Mouse (Mus musculus) ES-E14 (cell line): ENCODE data around the gene Dbnl. TPM values are rescaled to one million over a fixed set of nuclear protein-coding genes. Genes with fewer than 3 reads are reported as not detected.

Experiments used
- DNase-seq: peaks from one replicate; pipeline ENCODE4 v3.0.0-alpha.2; 2013; ENCODE audit warnings: low read depth, low spot score
- H3K27ac ChIP-seq: 2 replicates; pipeline ENCODE4 v1.5.1; 2012; ENCODE audit warnings: low read depth, mild to moderate bottlenecking, low read length, moderate library complexity, mixed read lengths; ENCODE audit not compliant: poor library complexity, insufficient read depth, severe bottlenecking
- H3K36me3 ChIP-seq: 2 replicates; pipeline ENCODE4 v1.6.1; 2012; ENCODE audit warnings: mild to moderate bottlenecking, low read length, moderate library complexity, mixed read lengths; ENCODE audit not compliant: control insufficient read depth, poor library complexity, insufficient read depth, severe bottlenecking
- H3K4me1 ChIP-seq, 2 experiments: fragments of 150-350 bp in 1 of 2; sonication (generic) in 1 of 2; 2 replicates each; pipeline ENCODE4 v1.6.1; 2012; ENCODE audit warnings: low read length in 2 of 2, mild to moderate bottlenecking in 1 of 2, mixed read lengths in 1 of 2; ENCODE audit not compliant: control insufficient read depth in 2 of 2, insufficient read depth in 2 of 2, poor library complexity in 1 of 2
- H3K4me3 ChIP-seq, 2 experiments: fragments of 150-350 bp in 1 of 2; sonication (generic) in 1 of 2; 2 replicates each; pipeline ENCODE4 v1.5.1; 2012; ENCODE audit warnings: low read length in 2 of 2, low read depth in 1 of 2, mild to moderate bottlenecking in 1 of 2, mixed read lengths in 1 of 2; ENCODE audit not compliant: insufficient read depth in 1 of 2, poor library complexity in 1 of 2, severe bottlenecking in 1 of 2
- H3K9ac ChIP-seq: 2 replicates; pipeline ENCODE4 v1.6.1; 2012; ENCODE audit warnings: low read depth, mild to moderate bottlenecking, low read length, mixed read lengths; ENCODE audit not compliant: poor library complexity, insufficient read depth, severe bottlenecking
- H3K9me3 ChIP-seq: fragments of 150-350 bp; sonication (generic); 2 replicates; pipeline ENCODE4 v1.6.1; 2012; ENCODE audit warnings: low read depth, mild to moderate bottlenecking, low read length; ENCODE audit not compliant: control insufficient read depth, insufficient read depth
- CHD2 ChIP-seq: IDR thresholded peaks from 2 replicates; pipeline ENCODE4 v1.6.1; 2014; ENCODE audit warnings: mild to moderate bottlenecking, low read depth, low read length, inconsistent platforms
- HCFC1 ChIP-seq: IDR thresholded peaks from 2 replicates; pipeline ENCODE4 v1.6.1; 2012; ENCODE audit warnings: low read length, inconsistent platforms, borderline replicate concordance; ENCODE audit not compliant: insufficient read depth
- MAFK ChIP-seq: IDR thresholded peaks from 2 replicates; pipeline ENCODE4 v1.6.1; 2014; ENCODE audit warnings: mild to moderate bottlenecking, low read depth, low read length, inconsistent platforms; ENCODE audit not compliant: insufficient read depth
- ZC3H11A ChIP-seq: IDR thresholded peaks from 2 replicates; pipeline ENCODE4 v1.6.1; 2012; ENCODE audit warnings: low read depth, mild to moderate bottlenecking, inconsistent platforms, low read length, borderline replicate concordance
- ZNF384 ChIP-seq: IDR thresholded peaks from 2 replicates; pipeline ENCODE4 v1.6.1; 2012; ENCODE audit warnings: low read depth, low read length, inconsistent platforms
- in situ Hi-C, 2 experiments: fragments of 600-800 bp; cut with MboI; formaldehyde crosslinking; loops; one replicate each; pipeline ENCODE4 v1.15.1; 2025; ENCODE audit warnings: low sequenced_read_pairs in 2 of 2, inconsistent platforms in 1 of 2; ENCODE audit not compliant: unreplicated experiment in 2 of 2
- total RNA-seq: library from RNA; depleted of rRNA; stranded (reverse); fragments of 300-350 nt; gene quantifications from 2 replicates; pipeline ENCODE4 v1.2.3, GENCODE M21; 2012

The Dbnl gene
- total RNA-seq, 1 experiment = 48.7 TPM

DNA sequence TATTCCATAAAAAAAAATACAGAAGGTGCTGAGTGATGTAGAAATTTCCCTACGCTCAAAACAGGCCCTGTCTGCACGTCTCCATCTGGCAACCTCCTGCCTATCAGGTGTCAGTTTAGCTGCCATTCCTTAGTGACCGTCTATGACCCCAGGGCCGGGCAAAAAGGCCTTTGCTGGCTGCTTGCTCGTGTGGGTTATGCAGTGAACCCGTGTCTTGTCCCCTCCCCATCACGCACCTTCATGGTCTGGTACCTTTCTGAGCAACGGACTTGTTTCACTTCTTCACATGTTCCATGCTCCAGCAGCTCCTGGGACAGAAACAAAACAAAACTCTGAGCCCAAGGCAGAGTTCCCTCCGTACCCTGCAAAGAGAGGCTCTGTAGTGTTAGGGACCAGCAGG, 46.2 kb downstream of the Dbnl start:
- peaks cover 0 to 10% of the 10 kb centered on the region in 2 experiments; a peak in 1 of 4 replicates for H3K4me1 ChIP-seq
- no peak overlapping the region for H3K4me3 ChIP-seq
- no peak for DNase-seq
- no peaks in the 10 kb centered on the region for H3K9me3 ChIP-seq
- in situ Hi-C loops = no loop called here
- peaks cover 30% of the 10 kb centered on the region for H3K36me3 ChIP-seq
- TF ChIP-seq CHD2 (no peak), ZNF384 (no peak), ZC3H11A (no peak), HCFC1 (no peak), MAFK (no peak)
- H3K27ac ChIP-seq = no peak overlapping the region
- H3K9ac ChIP-seq = no peak overlapping the region

DNA sequence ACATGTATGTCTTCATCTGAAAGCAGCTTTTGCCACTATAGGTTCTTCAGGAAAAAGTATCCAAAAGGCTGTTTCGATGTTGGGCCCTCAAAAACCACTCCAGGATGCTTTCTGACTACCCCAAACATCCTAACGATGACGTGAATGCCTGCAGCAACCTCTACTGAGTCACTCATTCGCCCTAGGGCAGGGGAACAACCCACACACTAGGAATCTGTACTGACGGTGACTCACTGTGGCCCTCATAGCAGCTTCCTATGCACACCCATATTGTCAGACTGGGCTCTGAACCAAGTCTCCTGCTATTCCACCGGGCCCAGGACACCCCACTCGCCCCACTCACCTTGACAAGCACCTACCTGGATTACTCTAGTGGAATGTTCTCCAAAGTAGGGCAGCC, 46.8 kb downstream of the Dbnl start:
- in situ Hi-C loops = no loop called here
- Histone ChIP-seq H3K36me3 (peaks cover 27% of the 10 kb centered on the region), H3K4me3 (no peak overlapping the region), H3K4me1 (peaks cover 0 to 8% of the 10 kb centered on the region in 2 experiments; a peak in 1 of 4 replicates), H3K9ac (no peak overlapping the region), H3K9me3 (no peaks in the 10 kb centered on the region), H3K27ac (no peak overlapping the region)
- no peak for DNase-seq
- TF ChIP-seq CHD2 = no peak
- TF ChIP-seq MAFK = no peak
- no peak for TF ChIP-seq ZC3H11A

DNA sequence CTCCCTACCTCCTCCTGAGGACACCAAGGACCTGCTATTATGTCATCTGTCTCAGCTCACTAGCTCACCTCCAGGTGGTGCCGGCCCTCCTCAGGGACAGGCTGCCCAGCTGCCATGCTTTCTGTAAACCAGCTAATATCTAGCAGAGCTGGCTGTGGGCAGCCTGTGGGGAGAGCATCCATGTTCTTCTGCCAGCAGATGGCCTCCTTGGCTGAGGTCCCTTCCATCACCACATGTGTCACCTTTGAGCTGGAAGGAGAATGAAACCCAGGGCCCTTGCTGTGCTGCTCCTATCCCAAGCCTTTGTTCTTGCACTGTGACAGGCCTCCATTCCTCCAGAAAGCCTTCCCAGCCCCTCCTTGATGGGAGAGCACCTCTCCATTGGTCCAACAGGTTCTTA, 47.8 kb downstream of the Dbnl start:
- no peak for DNase-seq
- in situ Hi-C loops = no loop called here
- Histone ChIP-seq H3K36me3 (peaks cover 24% of the 10 kb centered on the region), H3K9me3 (no peaks in the 10 kb centered on the region; the same call in 1 of the 2 replicates), H3K27ac (no peak overlapping the region), H3K9ac (no peak overlapping the region), H3K4me1 (peaks cover 0 to 8% of the 10 kb centered on the region in 2 experiments; a peak in 1 of 4 replicates), H3K4me3 (no peak overlapping the region)
- TF ChIP-seq MAFK = no peak
- TF ChIP-seq ZC3H11A = no peak
- no peak for TF ChIP-seq ZNF384
- TF ChIP-seq CHD2 = no peak
- TF ChIP-seq HCFC1 = no peak

DNA sequence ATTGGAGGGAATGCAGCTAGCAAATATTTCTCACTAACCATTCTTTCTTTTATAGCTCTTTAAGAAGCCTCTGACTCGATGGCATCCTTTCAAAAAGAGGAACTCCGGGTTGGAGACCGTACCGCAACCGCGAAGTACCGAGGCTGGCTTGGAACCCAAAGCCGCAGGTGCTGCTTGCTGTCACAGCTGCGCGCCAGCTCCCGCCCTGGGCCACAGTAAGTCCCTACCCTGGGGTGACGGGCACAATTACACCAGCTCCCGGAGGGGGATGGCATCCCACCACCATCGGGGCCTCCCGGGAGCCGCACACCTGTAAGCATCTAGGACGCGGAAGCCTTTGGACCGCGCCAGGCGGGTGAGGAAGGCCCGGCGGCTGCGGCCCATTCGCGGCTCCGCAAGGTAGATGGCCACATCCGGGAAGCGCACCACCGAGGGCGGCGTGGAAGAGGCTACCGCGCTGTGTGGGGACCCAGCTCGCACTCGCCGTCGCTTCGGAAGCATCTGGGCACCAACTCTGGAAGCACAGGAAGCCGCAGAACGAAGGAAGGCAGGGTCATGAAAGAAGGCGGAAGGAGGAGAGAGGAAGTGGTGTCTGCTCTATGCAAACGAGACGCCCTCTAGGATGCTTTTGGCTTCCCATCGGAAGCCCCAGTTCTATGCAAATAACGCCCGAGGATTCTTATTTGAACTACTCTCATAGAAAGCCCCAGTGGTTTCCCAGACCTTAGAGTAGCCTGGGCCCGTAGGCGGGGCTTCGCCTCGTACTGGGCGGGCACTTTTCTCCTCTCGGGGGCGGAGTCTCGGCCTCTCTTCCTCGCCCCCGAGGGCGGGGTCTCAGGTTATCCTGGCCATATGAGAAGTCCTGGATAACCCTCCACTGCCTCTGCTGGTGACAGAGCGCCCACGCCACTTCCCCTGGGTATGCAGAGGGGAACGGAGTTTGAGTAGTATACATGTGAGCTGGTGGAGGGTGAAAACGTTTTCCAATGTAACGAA, 49.3 kb downstream of the Dbnl start, which contains the start of gene Polm:
Gene Polm, minus strand, starts transcription at position 766 of the 996 bp plus-strand sequence.
- Histone ChIP-seq H3K27ac (peak within 1 kb of the TSS; percentile 41), H3K9me3 (peaks cover 4% of the 10 kb centered on the region), H3K36me3 (peaks cover 15% of the 10 kb centered on the region), H3K9ac (peak within 1 kb of the TSS; percentile 91), H3K4me1 (peaks cover 0 to 8% of the 10 kb centered on the region in 2 experiments; a peak in 1 of 4 replicates), H3K4me3 (peak within 1 kb of the TSS; percentile 80 to 82)
- peak; percentile 5; the same call in 1 of the 2 replicates for TF ChIP-seq ZC3H11A
- no peak for TF ChIP-seq MAFK
- no peak; the same call in 1 of the 2 replicates for TF ChIP-seq HCFC1
- peak; percentile 97 for DNase-seq
- in situ Hi-C loops = no loop called here
